21 mouse cellular contexts compared by ENCODE assay signal in genomic region chr4:132401016-132401415, GRCm38 (mm10).
"Had no signal": no experiment of that assay in that cellular context is flagged by ENCODE, and none has a peak within 500 bp of the region (broad histone marks: within the 10 kb centered on the region; RNA-seq: fewer than 3 reads in every experiment).

No protein-coding gene starts in this region.

- H3K36me3 ChIP-seq: intestine, embryonic 15.5 days; midbrain, embryonic 12.5 days; midbrain, embryonic 15.5 days; neural tube, embryonic 12.5 days; neural tube, embryonic 15.5 days had no signal

- DNase-seq: layer of hippocampus, postnatal 36 days; left cerebral cortex, postnatal 4 days; liver, postnatal 0 days; lung, embryonic 14.5 days; right cerebral cortex, adult 18-20 months; right cerebral cortex, postnatal 14 days; right cerebral cortex, postnatal 4 days; thymus, adult 18-20 months; thymus, postnatal 36 days had no signal

- H3K4me2 ChIP-seq: intestine, embryonic 15.5 days; limb, embryonic 12.5 days; limb, embryonic 15.5 days; liver, embryonic 11.5 days; lung, embryonic 14.5 days; midbrain, embryonic 12.5 days; midbrain, embryonic 15.5 days; neural tube, embryonic 12.5 days; neural tube, embryonic 15.5 days had no signal

- H3K27me3 ChIP-seq: intestine, embryonic 15.5 days; limb, embryonic 12.5 days; limb, embryonic 15.5 days; midbrain, embryonic 12.5 days; midbrain, embryonic 15.5 days; neural tube, embryonic 12.5 days; neural tube, embryonic 15.5 days had no signal

- ATAC-seq: hindbrain, embryonic 16.5 days; intestine, embryonic 15.5 days; liver, postnatal 0 days; lung, postnatal 0 days; midbrain, embryonic 15.5 days had no signal

- H3K4me1 ChIP-seq: midbrain, embryonic 15.5 days had no signal

- H3K27ac ChIP-seq: intestine, embryonic 15.5 days; limb, embryonic 12.5 days; limb, embryonic 15.5 days; liver, embryonic 14.5 days; macrophage; midbrain, embryonic 12.5 days; midbrain, embryonic 15.5 days; neural tube, embryonic 12.5 days; neural tube, embryonic 15.5 days had no signal

- H3K9me3 ChIP-seq: intestine, embryonic 15.5 days; limb, embryonic 12.5 days; limb, embryonic 15.5 days; midbrain, embryonic 12.5 days; midbrain, embryonic 15.5 days; neural tube, embryonic 12.5 days; neural tube, embryonic 15.5 days had no signal

- H3K9ac ChIP-seq: intestine, embryonic 15.5 days; limb, embryonic 12.5 days; limb, embryonic 15.5 days; liver, embryonic 14.5 days; liver, postnatal 0 days; lung, embryonic 14.5 days; midbrain, embryonic 12.5 days; midbrain, embryonic 15.5 days; neural tube, embryonic 12.5 days; neural tube, embryonic 15.5 days had no signal

- H3K4me3 ChIP-seq: intestine, embryonic 15.5 days; limb, embryonic 12.5 days; limb, embryonic 15.5 days; midbrain, embryonic 12.5 days; midbrain, embryonic 15.5 days; neural tube, embryonic 12.5 days; neural tube, embryonic 15.5 days had no signal
